Mouse (Mus musculus): ENCODE measurements around the gene B3galt4.

GRCm38 (mm10) chr17:33965082-33965845 lies 14.0 kb upstream of the B3galt4 start:
- TF ChIP-seq CTCF (IDR thresholded peaks at IDR 0.05; ENCODE audit: insufficient read depth, low read depth, low read length) (no peak), POLR2A (IDR thresholded peaks at IDR 0.05; ENCODE audit: insufficient read depth, low read depth, low read length) (no peak)

Data from olfactory bulb, adult 2 months (tissue).